Mouse (Mus musculus): ENCODE data around the gene B230104I21Rik. TPM values are rescaled to one million over a fixed set of nuclear protein-coding genes. Genes with fewer than 3 reads are reported as not detected.

The B230104I21Rik gene
- polyA plus RNA-seq, 1 experiment = not detected

DNA sequence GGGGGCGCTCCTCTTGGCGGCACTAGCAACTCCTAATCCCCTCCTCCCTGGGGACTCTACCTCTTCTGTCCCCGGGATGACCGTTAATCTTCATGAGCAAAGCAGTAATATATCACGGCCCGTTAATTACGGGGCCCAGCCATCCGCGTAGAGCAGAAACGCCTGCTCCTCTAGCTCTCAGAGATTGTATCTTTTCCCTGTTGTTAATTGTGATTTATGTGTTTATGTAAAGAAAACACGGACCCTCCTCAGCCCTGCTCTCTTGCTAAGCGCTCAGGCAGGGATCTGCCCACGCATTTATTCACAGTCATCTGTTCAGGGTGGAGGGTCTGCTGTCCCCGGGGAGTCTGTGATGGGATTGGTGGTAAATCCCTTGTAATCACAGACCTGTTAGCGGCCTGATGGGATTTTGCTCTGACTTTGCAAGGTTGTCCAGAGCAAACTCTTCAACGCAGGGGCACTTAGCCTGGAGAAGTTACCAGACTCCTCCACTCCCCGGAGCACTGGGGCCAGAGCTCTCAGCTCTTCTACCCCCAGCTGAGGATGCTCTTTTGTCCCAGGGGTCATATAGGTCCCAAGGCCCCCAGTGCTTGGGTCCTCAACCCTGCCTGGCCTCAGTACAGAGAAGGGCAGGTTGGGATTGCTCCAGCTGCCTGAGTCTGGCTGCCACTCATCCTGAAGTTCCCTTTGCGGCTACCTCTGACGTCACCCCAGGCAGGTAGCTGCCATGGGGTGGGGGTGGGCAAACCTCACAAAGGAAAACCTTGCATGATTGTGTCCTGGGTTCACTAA lies 11.0 kb downstream of the B230104I21Rik start:
- 77% methylated on average over 19 of the region's 19 CpGs for WGBS
- DNase-seq (ENCODE audit: low read depth, low spot score) = no peak

DNA sequence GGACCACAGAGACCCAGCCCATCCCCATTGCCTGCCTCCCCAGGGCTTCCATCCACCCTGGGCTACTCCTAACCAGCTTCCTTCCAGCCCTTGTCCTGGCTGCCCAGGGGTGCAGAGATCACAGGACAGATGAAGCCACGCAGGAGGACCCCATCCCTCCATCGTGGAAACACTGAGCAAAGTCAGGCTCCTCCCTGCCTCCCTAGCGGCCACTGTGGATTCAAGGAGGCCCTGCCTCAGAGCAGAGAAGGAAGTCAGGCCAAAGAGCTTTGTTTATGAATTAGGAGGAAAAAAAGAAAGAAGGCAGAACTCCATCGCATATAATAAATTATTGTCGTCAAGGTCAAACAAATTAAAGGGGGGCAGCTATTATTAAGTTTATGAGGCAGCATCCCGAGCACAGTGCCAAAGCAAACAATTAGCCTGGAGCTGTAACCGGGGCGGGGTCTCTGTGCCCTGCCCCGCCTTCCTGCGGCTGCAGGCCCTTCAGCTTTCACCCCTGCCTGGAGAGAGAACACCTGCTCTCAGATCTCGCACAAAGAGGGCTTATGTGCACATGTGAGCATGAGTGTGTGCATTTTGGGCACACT lies 12.4 kb downstream of the B230104I21Rik start:
- 8% methylated on average over 11 of the region's 11 CpGs for WGBS
- no peak for DNase-seq (ENCODE audit: low read depth, low spot score)

DNA sequence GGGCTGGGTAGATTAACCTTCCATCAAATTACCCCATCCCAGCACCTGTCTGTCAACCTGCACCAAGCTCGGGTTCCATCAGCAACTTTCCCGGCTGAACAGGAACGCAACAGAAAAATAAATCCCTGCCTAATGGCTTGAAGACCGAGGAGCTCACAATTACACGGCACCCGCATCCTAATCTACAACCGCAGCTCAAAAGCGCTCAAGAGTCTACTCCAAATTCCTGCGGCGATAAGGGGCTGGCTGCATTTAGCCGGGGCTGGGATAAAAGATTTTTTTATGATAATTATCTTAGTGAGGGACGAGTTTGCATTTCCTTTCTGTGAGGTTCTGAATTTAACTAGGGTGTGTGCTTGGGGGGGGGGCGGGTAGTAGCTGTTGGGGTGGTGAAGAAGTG lies 16.3 kb downstream of the B230104I21Rik start:
- no peak for DNase-seq (ENCODE audit: low read depth, low spot score)
- WGBS = 70% methylated on average over 13 of the region's 13 CpGs

DNA sequence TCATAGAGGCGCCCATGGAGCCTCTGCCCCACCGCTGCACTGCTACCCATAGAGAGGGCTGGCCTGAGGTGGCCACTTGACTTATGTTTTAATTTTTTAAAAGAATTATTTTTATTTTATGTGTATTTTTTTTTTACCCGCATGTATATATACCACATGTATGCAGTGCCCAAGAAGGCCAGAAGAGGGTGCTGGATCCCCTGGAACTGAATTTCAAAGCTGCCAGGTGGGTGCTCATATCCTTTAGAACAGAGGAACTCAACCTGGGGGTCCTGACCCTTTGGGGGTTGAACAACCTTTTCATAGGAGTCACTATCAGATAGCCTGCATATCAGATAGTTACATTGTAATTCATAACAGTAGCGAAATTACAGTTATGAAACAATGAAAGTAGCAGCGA lies 19.5 kb downstream of the B230104I21Rik start:
- DNase-seq (ENCODE audit: low read depth, low spot score) = no peak
- 97% methylated on average over 5 of the region's 5 CpGs for WGBS

DNA sequence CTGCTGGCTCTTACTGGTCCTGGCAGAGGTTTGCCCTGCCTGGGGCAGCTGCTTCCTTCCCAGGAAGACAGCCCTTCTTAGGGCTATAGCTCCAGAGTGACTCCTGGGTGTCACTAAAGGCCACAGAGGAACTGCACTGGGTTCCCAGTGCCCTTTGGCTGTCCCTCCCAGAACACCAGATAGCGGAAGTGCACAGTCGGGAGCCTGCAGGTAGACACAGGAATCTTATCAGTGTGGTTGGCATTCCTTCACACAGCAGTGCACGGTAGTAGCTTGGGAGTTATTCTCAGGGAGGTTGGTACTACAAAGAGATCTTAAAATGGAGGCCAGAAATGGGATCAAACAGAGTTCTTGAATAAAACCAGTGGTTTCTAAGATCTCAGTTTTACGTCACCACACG lies 22.4 kb downstream of the B230104I21Rik start:
- WGBS = 37% methylated on average over 5 of the region's 5 CpGs

DNA sequence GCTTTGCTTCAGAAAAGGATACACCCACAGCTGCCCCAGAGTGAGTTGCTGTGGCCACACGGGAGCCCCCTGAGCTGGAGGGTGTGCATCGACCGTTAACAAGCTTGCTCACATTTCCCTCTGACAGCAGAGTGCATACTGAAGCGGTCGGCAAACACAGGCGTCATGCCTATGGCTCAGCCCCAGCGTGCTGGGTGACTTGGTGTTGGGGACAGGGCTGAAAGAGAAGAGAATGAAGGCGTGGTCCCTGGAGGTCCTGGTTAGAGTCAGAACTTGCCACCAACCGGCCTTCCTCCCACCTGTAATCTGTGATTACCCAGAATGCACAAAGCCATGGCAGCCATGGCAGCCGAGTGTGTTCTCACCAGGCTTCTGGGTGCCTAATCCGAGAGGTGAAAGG lies 22.9 kb downstream of the B230104I21Rik start:
- DNase-seq (ENCODE audit: low read depth, low spot score) = no peak
- 43% methylated on average over 11 of the region's 11 CpGs for WGBS

More for the DNA sequence above, 22.4 kb downstream of the B230104I21Rik start:
- no peak for DNase-seq (ENCODE audit: low read depth, low spot score)

DNA sequence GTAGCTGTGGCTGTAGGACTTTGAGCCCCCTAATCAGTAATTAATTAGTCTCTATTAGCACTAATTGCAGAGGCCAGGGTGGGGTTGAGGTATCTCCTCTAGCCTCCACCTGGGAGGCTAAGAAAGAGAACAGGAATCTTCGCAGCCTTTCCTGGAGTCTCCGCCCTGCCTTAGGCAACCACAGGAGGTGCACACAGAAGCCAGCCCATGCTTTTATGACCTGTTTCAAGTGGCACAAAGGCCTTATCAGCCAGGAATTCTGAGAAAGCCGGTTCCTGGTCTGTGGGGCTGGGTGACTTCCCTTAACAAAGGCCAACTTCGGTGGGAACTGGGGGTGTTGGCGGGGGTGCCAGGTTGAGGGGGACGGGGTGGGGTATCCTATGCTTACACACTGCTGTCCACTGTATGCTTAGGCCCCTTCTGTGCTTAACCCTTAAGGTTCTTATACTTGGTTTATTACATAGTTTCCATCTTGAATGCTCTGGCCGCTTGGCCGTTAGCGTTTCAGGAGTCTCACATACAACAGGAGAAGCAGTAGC lies 23.9 kb downstream of the B230104I21Rik start:
- 35% methylated on average over 9 of the region's 9 CpGs for WGBS

DNA sequence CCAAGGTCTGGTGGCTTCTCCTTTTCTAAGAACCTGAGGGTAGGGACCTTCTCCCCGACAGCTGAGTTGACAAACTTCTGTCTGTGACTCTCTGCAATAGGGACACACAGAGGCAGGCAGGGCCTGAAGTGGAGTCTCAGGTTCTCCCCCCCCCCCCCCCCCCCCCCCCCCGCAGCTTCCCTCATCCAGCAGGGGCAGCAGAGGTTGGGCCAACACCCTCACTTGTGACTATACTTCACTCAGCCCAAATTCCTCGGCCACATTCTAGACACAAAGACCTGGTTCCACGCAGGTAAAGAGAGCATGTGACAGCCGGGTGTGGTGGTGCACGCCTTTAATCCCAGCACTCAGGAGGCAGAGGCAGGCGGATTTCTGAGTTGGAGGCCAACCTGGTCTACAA lies 24.5 kb downstream of the B230104I21Rik start:
- 67% methylated on average over 7 of the region's 7 CpGs for WGBS
- no peak for DNase-seq (ENCODE audit: low read depth, low spot score)

More for the DNA sequence above, 23.9 kb downstream of the B230104I21Rik start:
- no peak for DNase-seq (ENCODE audit: low read depth, low spot score)

DNA sequence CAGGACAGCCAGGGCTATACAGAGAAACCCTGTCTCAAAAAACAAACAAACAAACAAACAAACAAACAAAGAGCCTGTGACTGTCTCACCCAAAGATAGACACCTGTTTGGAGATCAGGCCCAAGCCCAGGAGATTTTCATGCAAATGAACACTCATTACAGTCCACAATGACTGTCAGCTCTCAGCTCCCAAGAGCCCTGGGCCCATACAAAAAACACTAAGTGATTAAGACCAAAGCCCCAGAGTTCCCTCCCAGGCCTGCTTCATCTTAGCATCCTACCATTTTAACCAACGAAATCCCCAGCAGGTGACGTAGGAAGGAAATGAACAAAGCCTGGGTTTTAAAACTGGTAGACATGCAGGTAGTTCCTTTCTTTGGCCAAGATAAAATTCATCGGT lies 24.9 kb downstream of the B230104I21Rik start:
- no peak for DNase-seq (ENCODE audit: low read depth, low spot score)

DNA sequence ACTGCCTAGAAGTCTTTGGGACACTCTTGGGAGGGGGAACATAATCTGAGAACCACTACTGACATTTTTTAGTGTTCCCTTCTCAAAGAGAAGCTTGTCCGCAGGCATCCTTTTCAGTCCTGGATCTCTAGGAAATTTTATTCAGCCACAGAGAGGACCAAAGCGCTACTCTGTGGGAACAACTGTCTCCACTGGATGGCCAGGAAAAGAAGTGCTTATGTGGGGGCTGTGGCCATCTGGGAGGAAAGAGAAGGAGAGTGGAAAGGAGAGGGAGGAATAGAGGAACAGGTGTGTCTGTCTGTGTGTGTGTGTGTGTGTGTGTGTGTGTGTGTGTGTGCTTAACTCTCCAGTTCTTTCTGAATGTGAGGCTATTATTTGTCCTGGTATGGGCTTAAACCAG lies 28.8 kb downstream of the B230104I21Rik start:
- no peak for DNase-seq (ENCODE audit: low read depth, low spot score)
- WGBS = 98% methylated on average over 2 of the region's 2 CpGs

More for the DNA sequence above, 24.9 kb downstream of the B230104I21Rik start:
- 93% methylated on average over 3 of the region's 3 CpGs for WGBS

DNA sequence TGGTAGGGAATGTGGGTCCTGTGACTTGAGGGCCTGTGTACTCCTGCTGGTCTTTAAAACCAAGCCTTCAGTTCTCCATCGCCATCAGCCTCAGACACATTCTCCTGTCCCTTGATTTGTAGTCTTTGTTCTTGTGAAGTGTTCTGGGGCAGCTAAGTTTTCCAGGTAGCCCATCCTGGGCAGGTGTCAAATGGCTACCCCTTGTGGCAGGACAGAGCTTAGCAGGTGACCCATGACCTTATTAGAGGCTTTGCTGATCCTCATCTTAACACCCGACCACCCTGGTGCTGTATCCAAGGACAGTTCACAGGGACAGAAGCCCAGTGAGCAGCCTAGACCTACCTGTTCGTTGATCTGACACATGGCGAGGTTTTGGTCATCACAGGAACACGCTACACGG lies 30.9 kb downstream of the B230104I21Rik start:
- no peak for DNase-seq (ENCODE audit: low read depth, low spot score)
- 70% methylated on average over 6 of the region's 6 CpGs for WGBS

DNA sequence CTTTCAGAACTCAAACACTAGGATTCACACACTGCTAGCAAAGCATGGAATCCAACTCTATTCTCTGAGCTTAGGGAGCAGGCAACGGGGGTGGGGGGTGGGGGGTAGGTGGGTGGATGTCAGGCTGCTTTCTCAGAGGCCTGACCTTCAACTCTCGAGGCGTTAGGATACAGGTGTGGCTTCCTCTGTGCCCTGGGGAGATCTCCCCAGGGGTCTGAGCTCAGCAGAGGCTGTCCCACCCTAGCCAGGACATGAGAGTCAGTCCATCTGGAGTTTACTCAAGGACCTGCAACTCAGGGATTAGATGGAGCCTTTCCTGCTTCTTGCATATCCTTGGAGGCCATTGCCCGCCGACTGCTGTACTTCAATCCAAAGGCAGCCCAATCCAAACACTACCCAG lies 33.2 kb downstream of the B230104I21Rik start:
- WGBS = 65% methylated on average over 5 of the region's 5 CpGs
- DNase-seq (ENCODE audit: low read depth, low spot score) = no peak

DNA sequence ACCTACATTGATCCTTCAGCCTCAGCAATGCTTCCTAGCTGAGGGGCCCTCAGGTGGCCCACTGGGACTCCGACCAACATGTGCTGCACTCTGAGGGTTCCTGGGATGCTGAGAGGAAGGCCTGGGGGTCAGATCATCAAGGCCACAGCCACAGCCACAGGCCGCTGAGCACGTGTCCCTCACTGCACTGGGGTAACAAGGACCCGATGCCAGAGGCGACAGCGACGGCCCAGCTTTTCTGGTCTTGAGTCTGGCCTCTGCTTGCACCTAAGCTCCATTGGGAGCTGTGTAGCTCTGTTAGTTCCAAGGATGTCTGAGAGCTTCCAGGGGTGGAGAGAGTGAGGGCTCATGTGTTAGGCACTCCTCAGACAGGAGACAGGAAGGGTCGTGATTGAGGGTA lies 34.9 kb downstream of the B230104I21Rik start:
- WGBS = 82% methylated on average over 8 of the region's 8 CpGs
- no peak for DNase-seq (ENCODE audit: low read depth, low spot score)

DNA sequence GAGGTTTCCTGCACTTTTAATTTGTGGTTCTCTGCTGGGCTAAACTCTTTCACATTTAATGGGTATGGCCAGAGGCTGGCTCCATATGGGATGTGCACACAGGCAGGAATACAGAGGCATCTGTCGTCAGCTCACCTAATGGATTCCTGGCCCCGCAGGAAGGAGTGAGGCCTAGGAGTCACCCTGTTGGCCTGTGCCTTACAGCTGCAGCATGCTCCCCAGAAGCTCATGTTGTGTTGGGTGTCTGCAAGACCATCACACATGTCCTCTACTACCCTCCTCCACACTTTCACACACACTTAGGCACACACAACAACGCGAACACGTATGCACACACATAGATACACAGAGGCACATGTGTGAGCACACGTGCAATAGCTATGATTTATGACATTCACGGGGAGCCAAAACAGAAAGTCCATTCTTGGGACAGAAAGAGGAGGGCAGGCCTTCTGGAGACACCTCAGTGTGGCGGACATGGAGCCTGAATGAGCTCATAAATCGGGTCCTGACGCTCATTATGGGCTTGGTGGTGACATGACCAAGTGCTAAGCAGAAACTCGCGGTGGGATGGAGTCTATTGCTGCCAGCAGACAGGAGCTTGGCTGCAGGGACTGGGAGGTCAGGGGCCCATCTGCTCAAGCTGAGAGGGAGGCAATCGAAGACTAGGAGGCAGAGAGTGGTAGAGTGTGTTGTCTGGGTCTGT lies 35.8 kb downstream of the B230104I21Rik start:
- WGBS = 63% methylated on average over 13 of the region's 13 CpGs
- no peak for DNase-seq (ENCODE audit: low read depth, low spot score)

DNA sequence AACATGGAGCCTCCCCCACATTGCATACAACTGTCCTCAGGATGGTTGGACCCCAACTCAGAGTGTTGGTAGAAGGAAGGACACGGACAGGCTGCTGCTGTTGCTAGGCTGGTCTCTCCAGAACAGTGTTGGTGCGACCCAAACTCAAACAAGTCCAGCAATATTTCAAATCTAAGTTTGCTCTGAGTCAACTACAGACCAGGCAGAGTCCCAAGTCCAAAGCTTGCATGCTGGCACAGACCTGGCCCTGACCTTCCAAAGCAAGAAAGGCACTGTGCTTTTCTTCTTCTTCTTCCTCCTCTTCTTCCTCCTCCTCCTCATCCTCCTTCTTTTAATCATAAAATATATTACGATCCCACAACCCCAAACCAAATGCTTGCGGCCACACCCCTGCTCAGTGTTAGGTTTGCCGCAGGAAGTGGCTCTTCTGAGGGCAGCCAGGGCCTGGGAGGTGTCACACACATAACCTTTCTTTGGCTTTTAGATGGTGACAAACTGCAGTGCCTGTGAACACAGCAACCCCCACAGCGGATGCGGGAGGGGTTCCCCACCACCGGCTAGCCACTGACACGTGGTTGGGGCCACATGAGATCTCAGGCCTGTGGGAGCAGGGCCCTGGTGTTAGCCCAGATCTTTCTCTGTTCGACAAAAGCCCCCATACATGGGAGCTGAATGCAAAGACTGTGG lies 40.2 kb downstream of the B230104I21Rik start:
- WGBS = 39% methylated on average over 10 of the region's 10 CpGs
- DNase-seq (ENCODE audit: low read depth, low spot score) = no peak

DNA sequence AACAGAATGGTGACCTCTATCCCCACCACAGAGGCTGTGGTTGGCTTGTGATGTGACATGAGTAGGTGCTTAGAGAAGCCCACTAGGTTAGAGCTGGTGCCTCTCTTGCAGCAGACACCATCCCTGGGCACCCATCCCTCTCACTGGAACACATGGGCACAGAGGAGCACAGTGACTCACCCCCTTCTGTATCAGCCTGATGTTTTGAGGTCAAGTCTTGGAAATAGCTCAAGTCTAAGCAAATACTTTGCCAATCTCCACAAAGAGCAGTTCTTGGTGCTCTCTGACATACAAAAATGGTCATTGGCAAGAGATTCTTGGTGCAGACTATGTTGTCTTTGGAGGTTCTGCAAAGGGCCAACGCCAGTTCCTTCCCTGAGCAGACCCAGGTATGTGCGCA lies 42.9 kb downstream of the B230104I21Rik start:
- 90% methylated on average over 2 of the region's 2 CpGs for WGBS
- no peak for DNase-seq (ENCODE audit: low read depth, low spot score)

DNA sequence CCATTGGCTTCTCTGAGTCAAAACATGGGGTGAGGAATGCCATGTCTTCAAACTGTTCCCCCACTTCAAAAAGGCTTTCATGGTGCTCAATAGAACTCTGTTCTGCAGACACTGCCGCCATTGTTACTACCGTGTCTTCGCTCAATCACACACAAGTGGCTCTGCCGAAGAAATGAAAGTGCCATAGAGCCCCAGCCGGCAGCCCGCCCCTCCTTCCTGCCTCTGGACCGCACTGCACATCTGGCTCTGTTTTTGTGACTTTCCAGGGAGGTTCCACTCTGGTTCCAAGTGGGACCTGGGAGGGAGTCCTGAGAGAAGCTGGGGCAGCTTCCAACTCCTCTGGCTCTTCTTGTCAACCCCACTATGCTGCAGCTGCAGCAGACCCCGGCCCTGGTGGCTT lies 49.3 kb downstream of the B230104I21Rik start:
- 70% methylated on average over 8 of the region's 8 CpGs for WGBS
- no peak for DNase-seq (ENCODE audit: low read depth, low spot score)

DNA sequence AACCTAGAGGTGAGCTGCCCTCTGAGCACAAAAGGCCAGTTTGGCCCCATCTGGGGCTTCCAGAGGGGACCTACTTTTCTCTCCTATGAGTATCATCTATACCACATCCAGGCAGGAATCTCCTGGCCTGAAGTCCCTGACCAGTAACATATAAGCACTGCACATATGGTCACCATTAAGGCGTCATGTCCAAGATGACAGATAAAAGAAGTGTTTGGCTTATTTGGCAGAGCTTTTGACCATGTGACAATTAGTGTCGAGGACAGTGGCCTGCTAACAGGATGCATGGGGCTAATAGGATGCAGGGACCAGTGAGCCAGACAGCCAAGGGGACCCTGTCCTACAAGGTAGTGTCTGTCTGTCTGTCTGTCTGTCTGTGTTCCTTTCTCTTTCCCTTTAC lies 50.0 kb downstream of the B230104I21Rik start:
- 64% methylated on average over 2 of the region's 2 CpGs for WGBS

DNA sequence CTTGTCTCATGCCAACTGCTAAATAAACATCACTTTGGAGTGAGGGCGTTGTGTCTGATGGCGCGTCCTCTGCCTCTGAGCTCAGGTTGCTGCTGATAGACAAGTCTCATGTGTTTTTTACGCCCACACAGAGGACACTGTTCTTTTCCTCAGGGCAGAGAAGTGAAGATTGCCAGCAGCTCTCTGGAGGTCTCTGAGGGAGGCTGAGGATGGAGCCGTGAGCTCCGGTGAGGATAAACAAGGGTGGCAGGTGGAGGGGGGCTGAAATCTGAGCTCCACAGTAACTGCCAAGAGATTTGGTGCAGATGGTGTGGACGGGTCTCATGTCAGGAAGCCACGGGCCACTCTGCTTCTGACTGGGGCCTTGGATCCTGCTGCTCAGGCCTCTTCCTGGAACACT lies 50.9 kb downstream of the B230104I21Rik start:
- DNase-seq (ENCODE audit: low read depth, low spot score) = no peak
- WGBS = 63% methylated on average over 8 of the region's 8 CpGs

More for the DNA sequence above, 50.0 kb downstream of the B230104I21Rik start:
- no peak for DNase-seq (ENCODE audit: low read depth, low spot score)

DNA sequence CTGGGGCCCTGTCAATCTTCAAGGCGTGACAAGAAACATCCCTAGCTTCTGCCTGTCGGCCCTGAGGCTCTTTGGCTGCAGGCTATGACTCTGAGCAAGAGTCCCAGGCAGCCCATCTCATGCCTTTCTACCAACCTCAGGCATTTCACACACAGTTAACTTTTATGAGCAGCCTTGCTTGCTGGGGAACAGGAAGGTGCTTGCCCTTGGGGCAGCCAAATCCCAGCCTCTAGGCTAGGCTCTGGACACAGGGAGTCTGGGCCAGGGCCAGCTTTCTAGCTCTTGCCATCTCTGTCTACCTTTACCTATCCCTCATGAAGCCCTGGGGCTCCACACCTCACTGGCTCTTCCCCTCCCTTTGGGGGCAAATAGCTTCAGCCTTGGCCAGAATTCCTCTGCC lies 53.7 kb downstream of the B230104I21Rik start:
- no peak for DNase-seq (ENCODE audit: low read depth, low spot score)
- WGBS = 83% methylated on average over 2 of the region's 2 CpGs

Data from large intestine, adult 2 months (tissue).